In the genomic region with DNA sequence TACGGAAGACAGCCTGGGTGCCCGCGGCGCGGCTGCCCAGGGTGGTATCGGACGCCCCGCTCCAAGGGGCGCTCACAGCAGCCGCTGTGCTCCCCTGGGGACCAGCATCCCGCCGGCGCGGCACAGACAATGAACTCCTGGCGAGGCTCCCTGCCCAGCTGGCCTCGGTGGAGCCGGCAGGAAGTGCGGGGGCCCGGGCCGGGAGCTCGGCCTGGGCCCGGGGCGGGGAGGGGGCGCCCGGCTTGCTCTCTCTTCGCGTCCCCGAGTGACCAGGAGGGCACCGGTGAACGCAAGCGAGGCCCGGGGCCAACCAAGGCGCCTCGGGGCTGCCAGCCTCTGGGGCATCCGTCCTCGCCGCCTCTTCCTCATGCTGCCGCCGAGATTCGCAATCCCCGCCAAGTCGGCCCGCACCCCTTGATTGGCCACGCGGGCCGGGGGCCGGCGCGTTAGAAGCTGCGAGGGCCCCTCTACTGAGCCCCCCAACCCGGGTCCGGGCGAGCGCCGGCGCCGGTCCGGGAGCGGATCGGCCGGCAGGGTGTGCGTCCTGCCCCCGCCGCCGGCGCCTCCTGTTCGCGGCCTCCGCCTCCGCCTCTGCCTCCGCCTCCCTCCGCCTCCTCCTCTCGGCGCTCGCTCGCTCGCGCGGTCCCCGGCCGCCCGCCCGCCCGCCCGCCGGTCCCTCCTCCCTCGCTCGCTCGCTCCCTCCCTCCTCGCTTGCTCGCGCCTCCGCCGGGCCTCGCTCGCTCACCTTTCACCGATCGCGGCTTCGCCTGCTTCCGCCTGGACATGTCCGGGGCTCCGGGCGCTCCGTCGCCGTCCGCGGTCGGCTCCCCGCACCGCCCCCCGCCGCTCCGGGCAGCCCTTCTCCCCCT, we compare ENCODE assay signal across 7 mouse cellular contexts. TPM values are rescaled to one million over a fixed set of nuclear protein-coding genes. Genes with fewer than 3 reads are reported as not detected.
DNase-seq lines count a peak whose midpoint lies in the region; ATAC-seq and TF ChIP-seq lines count a peak whose summit lies in the region.

No protein-coding gene starts in this region.

- no peak for TF ChIP-seq CTCF in liver, postnatal 0 days (IDR thresholded peaks at IDR 0.05; ENCODE audit: low read depth)
- no peak for TF ChIP-seq CTCF in olfactory bulb, adult 2 months (IDR thresholded peaks at IDR 0.05; ENCODE audit: insufficient read depth, low read depth, low read length)

- H3K27ac ChIP-seq in embryonic facial prominence, embryonic 15.5 days (replicated peaks), result peak overlapping the region; percentile 97
- H3K27ac ChIP-seq in heart, embryonic 11.5 days (ENCODE audit: low read depth, low read length), result peak overlapping the region; percentile 93
- H3K27ac ChIP-seq in liver, postnatal 0 days (ENCODE audit: low read depth), result peak overlapping the region; percentile 68
- H3K27ac ChIP-seq in olfactory bulb, adult 2 months (ENCODE audit: insufficient read depth, low read depth, low read length), result no peak overlapping the region

- ATAC-seq in embryonic facial prominence, embryonic 15.5 days (ENCODE audit: insufficient number of reproducible peaks, low FRiP score, low TSS enrichment, low read depth), result peak; percentile 79
- ATAC-seq in heart, embryonic 11.5 days (replicated peaks; ENCODE audit: insufficient number of reproducible peaks, low FRiP score, low TSS enrichment), result peak; percentile 62
- peak; percentile 84 for ATAC-seq in liver, postnatal 0 days

- under 1% methylated on average over 91 of the region's 115 CpGs for WGBS in embryonic facial prominence, embryonic 15.5 days
- 1% methylated on average over 97 of the region's 115 CpGs for WGBS in heart, embryonic 11.5 days (ENCODE audit: insufficient replicate concordance)
- 1% methylated on average over 66 of the region's 115 CpGs for WGBS in liver, postnatal 0 days (ENCODE audit: insufficient replicate concordance)
- under 1% methylated on average over 103 of the region's 115 CpGs for WGBS in olfactory bulb, adult 2 months

- H3K27me3 ChIP-seq in embryonic facial prominence, embryonic 15.5 days, result peaks cover 13% of the 10 kb centered on the region
- peaks cover 24% of the 10 kb centered on the region for H3K27me3 ChIP-seq in heart, embryonic 11.5 days (ENCODE audit: control insufficient read depth, insufficient read depth, low read length)
- H3K27me3 ChIP-seq in liver, postnatal 0 days (ENCODE audit: insufficient read depth, low read length), result peaks cover 88% of the 10 kb centered on the region

- TF ChIP-seq POLR2A in olfactory bulb, adult 2 months (IDR thresholded peaks at IDR 0.05; ENCODE audit: insufficient read depth, low read depth, low read length), result no peak

- no peaks in the 10 kb centered on the region for H3K9me3 ChIP-seq in embryonic facial prominence, embryonic 15.5 days (replicated peaks)
- no peaks in the 10 kb centered on the region for H3K9me3 ChIP-seq in heart, embryonic 11.5 days (replicated peaks; ENCODE audit: control insufficient read depth, low read length)
- H3K9me3 ChIP-seq in liver, postnatal 0 days (ENCODE audit: low read length), result no peaks in the 10 kb centered on the region

- peak; percentile 84 for DNase-seq in MN1 (ENCODE audit: low spot score)
- peak; percentile 85 to 91 for DNase-seq in adrenal gland, postnatal 36 days
- DNase-seq in kidney, adult 9 months, result peak; percentile 47
- peak; percentile 71 for DNase-seq in liver, postnatal 0 days

- H3K36me3 ChIP-seq in embryonic facial prominence, embryonic 15.5 days, result no peaks in the 10 kb centered on the region
- no peaks in the 10 kb centered on the region for H3K36me3 ChIP-seq in heart, embryonic 11.5 days (ENCODE audit: control insufficient read depth, insufficient read depth, low read length)
- no peaks in the 10 kb centered on the region for H3K36me3 ChIP-seq in liver, postnatal 0 days (replicated peaks; ENCODE audit: insufficient read depth, low read length)

- H3K4me1 ChIP-seq in embryonic facial prominence, embryonic 15.5 days, result peaks cover 64% of the 10 kb centered on the region
- peaks cover 13% of the 10 kb centered on the region for H3K4me1 ChIP-seq in heart, embryonic 11.5 days (ENCODE audit: control insufficient read depth, insufficient read depth, low read length)
- peaks cover 9% of the 10 kb centered on the region; the same call in 1 of the 2 replicates for H3K4me1 ChIP-seq in liver, postnatal 0 days (ENCODE audit: insufficient read depth)
- H3K4me1 ChIP-seq in olfactory bulb, adult 2 months (ENCODE audit: control insufficient read depth, insufficient read depth, low read length), result peaks cover 33% of the 10 kb centered on the region

- peak overlapping the region; percentile 88 for H3K4me3 ChIP-seq in embryonic facial prominence, embryonic 15.5 days (replicated peaks)
- peak overlapping the region; percentile 83 for H3K4me3 ChIP-seq in heart, embryonic 11.5 days (ENCODE audit: low read depth, low read length)
- H3K4me3 ChIP-seq in liver, postnatal 0 days (ENCODE audit: low read depth, low read length), result peak overlapping the region; percentile 57
- peak overlapping the region; percentile 72 for H3K4me3 ChIP-seq in olfactory bulb, adult 2 months (ENCODE audit: insufficient read depth, low read depth, low read length)

- no peak for TF ChIP-seq EP300 in liver, postnatal 0 days (IDR thresholded peaks at IDR 0.05; ENCODE audit: low read depth)

- H3K4me2 ChIP-seq in embryonic facial prominence, embryonic 15.5 days (replicated peaks), result peak overlapping the region; percentile 67
- H3K4me2 ChIP-seq in heart, embryonic 11.5 days, result peak overlapping the region; percentile 98
- H3K4me2 ChIP-seq in liver, postnatal 0 days (ENCODE audit: low read depth, low read length), result peak overlapping the region; percentile 80

- H3K9ac ChIP-seq in embryonic facial prominence, embryonic 15.5 days, result peak overlapping the region; percentile 87
- H3K9ac ChIP-seq in heart, embryonic 11.5 days (ENCODE audit: low read depth, low read length), result peak overlapping the region; percentile 81
- H3K9ac ChIP-seq in liver, postnatal 0 days (replicated peaks), result peak overlapping the region; percentile 45

RNA-seq across cellular contexts. Expression of gene Zfp423, which starts 0.7 kb away (rescaled TPM):
- total RNA-seq in adrenal gland, postnatal 36 days (2021), result 10 to 100 TPM; 16.5 to 20.8 TPM
- 20.5 and 21.0 TPM in 2 replicates for polyA plus RNA-seq in embryonic facial prominence, embryonic 15.5 days (2015; fragmentation: Nextera tagmentation; extraction: Ambion mirVana)
- 8.2 and 8.9 TPM in 2 replicates for polyA plus RNA-seq in heart, embryonic 11.5 days (2014; fragmentation: Nextera tagmentation; extraction: Ambion mirVana)
- 0.31 and 0.36 TPM in 2 replicates for polyA plus RNA-seq in liver, postnatal 0 days (2015; fragmentation: Nextera tagmentation; extraction: Ambion mirVana)
- not detected in 2 replicates for polyA plus RNA-seq in olfactory bulb, adult 2 months (2012; ENCODE audit: insufficient read depth, insufficient read length, low replicate concordance, missing spikeins)
